Mouse (Mus musculus) liver, embryonic 11.5 days (tissue): ENCODE data around the gene Por. TPM values are rescaled to one million over a fixed set of nuclear protein-coding genes. Genes with fewer than 3 reads are reported as not detected.

Experiments used
- ATAC-seq: fragments of 200-750 bp; cut with Nextera tagmentation; replicated peaks from 2 replicates; pipeline ENCODE4 v1.8.0; 2017; ENCODE audit warnings: moderate number of reproducible peaks, mild to moderate bottlenecking, moderate TSS enrichment, moderate library complexity; ENCODE audit not compliant: low FRiP score
- DNase-seq: peaks from one replicate; pipeline ENCODE4 v3.0.0-alpha.2; 2017; ENCODE audit warnings: low spot score
- H3K27ac ChIP-seq: fragments of 300-500 bp; sonication (generic); 2 replicates; pipeline ENCODE4 v1.5.1; 2014; ENCODE audit warnings: mild to moderate bottlenecking, low read depth, low read length, control low read depth
- H3K27me3 ChIP-seq: fragments of 300-500 bp; sonication (generic); replicated peaks from 2 replicates; pipeline ENCODE4 v1.6.1; 2014; ENCODE audit warnings: low read length, mixed read lengths; ENCODE audit not compliant: control insufficient read depth, insufficient read depth
- H3K36me3 ChIP-seq: fragments of 300-500 bp; sonication (generic); 2 replicates; pipeline ENCODE4 v1.6.1; 2014; ENCODE audit warnings: mild to moderate bottlenecking, low read length, moderate library complexity, mixed read lengths; ENCODE audit not compliant: control insufficient read depth, insufficient read depth
- H3K4me1 ChIP-seq: fragments of 300-500 bp; sonication (generic); replicated peaks from 2 replicates; pipeline ENCODE4 v1.6.1; 2014; ENCODE audit warnings: low read length, mixed read lengths; ENCODE audit not compliant: control insufficient read depth, insufficient read depth
- H3K4me2 ChIP-seq: fragments of 300-500 bp; sonication (generic); 2 replicates; pipeline ENCODE4 v1.6.1; 2014; ENCODE audit warnings: mild to moderate bottlenecking, control low read depth, moderate library complexity
- H3K4me3 ChIP-seq: fragments of 300-500 bp; sonication (generic); 2 replicates; pipeline ENCODE4 v1.5.1; 2014; ENCODE audit warnings: low read depth, low read length, control low read depth
- H3K9ac ChIP-seq: fragments of 300-500 bp; sonication (generic); 2 replicates; pipeline ENCODE4 v1.6.1; 2014; ENCODE audit warnings: low read depth, low read length, control low read depth
- H3K9me3 ChIP-seq: fragments of 300-500 bp; sonication (generic); 2 replicates; pipeline ENCODE4 v1.6.1; 2016; ENCODE audit warnings: low read length, inconsistent platforms, mixed read lengths; ENCODE audit not compliant: control insufficient read depth
- WGBS: fragments of 180-500 bp; shearing (Covaris S2); extraction: QIAGEN DNeasy Blood & Tissue Kit; methylation state at CpG from one replicate; pipeline ENCODE4 v1.1.7; 2014; 5-methylcytosine and 5-hydroxymethylcytosine counted together
- polyA plus RNA-seq: library from polyadenylated mRNA; unstranded; fragments of >200 nt; fragmentation: Nextera tagmentation; extraction: Ambion mirVana; gene quantifications from 2 replicates; pipeline ENCODE4 v1.2.1, GENCODE M21; 2014

Gene Por
- polyA plus RNA-seq, 1 experiment from 2014 or later: 48.1 TPM

DNA sequence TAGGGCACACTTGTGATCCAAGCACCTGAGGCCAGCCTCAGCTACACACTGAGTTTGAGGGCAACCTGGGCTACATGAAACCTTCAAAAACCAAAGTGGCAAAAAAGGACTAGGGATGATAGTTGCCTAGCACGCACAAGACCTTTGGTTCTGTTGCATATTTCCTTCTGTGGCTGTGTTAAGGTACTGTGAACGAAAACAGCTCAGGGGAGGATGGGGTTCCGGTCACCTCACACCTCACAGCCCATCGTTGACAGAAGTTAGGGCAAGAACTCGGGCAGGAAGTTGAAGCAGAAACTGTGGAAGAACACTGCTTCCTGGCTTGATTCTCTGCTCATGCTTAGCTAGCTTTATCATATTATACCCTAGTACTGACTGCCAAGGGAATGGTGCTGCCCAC, 39.9 kb downstream of the Por start:
- Histone ChIP-seq H3K4me3 (no peak overlapping the region), H3K4me1 (peaks cover 49% of the 10 kb centered on the region)
- 88% methylated on average over 5 of the region's 5 CpGs for WGBS

GRCm38 (mm10) chr5:135710599-135711214, 40.9 kb downstream of the Por start:
- H3K4me2 ChIP-seq: no peak overlapping the region
- H3K36me3 ChIP-seq: peaks cover 15% of the 10 kb centered on the region
- H3K9me3 ChIP-seq: no peaks in the 10 kb centered on the region
- no peak overlapping the region for H3K9ac ChIP-seq
- ATAC-seq: no peak
- peaks cover 49% of the 10 kb centered on the region for H3K4me1 ChIP-seq
- H3K27ac ChIP-seq: no peak overlapping the region
- H3K27me3 ChIP-seq: no peaks in the 10 kb centered on the region
- 68% methylated on average over 7 of the region's 7 CpGs for WGBS
- H3K4me3 ChIP-seq: no peak overlapping the region
- DNase-seq: no peak

More for the DNA sequence above, 39.9 kb downstream of the Por start:
- Histone ChIP-seq H3K9ac (no peak overlapping the region), H3K27me3 (no peaks in the 10 kb centered on the region), H3K36me3 (peaks cover 15% of the 10 kb centered on the region), H3K27ac (no peak overlapping the region), H3K4me2 (no peak overlapping the region), H3K9me3 (no peaks in the 10 kb centered on the region)
- no peak for ATAC-seq
- DNase-seq: no peak

DNA sequence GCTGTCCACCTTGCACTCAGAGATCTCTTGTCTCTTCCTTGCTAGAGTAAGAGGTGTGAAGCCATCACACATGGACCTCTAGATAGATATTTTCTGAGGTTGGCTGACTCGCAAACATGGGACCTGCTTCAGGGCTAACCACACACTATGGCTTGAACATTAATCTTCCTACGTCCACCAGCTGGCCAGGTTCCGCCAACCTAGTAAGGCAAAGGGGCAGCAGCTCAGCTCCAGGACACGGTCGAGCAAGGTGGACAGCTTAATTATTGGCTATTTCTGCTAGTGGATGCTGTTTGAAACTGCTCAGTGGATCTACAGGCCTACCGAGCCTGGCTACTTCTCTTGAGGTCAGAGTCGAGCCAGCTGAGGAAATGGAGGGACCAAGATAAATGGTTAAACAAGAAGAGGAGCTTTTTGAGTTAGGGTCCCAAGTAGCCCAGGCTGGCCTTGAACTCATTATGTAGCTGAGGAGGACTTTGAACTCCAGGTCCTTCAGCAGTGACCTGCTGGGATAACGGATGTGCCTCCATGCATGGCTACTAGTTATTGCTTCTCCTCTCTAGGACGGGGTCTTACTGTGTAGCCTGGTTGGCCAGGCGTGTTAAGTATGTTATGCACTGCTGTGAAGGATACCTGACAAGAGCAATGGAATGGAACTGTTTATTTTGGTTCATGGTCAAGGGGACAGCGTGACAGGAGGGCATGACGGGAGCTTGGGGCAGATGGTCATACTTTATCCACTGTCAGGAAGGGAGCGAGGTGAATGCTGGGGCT, 41.9 kb downstream of the Por start:
- no peak for DNase-seq
- Histone ChIP-seq H3K4me3 (no peak overlapping the region), H3K4me1 (peaks cover 49% of the 10 kb centered on the region), H3K9me3 (no peaks in the 10 kb centered on the region), H3K36me3 (peaks cover 14% of the 10 kb centered on the region), H3K27ac (no peak overlapping the region), H3K4me2 (no peak overlapping the region), H3K27me3 (no peaks in the 10 kb centered on the region), H3K9ac (no peak overlapping the region)
- no peak for ATAC-seq
- 71% methylated on average over 13 of the region's 13 CpGs for WGBS

- H3K4me3 ChIP-seq: no peak overlapping the region
- 37% methylated on average over 4 of the region's 4 CpGs for WGBS
- H3K27ac ChIP-seq: peak overlapping the region; percentile 62; the same call in 1 of the 2 replicates
- H3K27me3 ChIP-seq: no peaks in the 10 kb centered on the region
- H3K4me2 ChIP-seq: peak overlapping the region; percentile 32; the same call in 1 of the 2 replicates
- peaks cover 46% of the 10 kb centered on the region for H3K4me1 ChIP-seq
- H3K9ac ChIP-seq: no peak overlapping the region
- ATAC-seq (0 out of 2 replicates have a peak, but pooled peaks have one; percentile 2), DNase-seq (no peak)
- H3K36me3 ChIP-seq: peaks cover 11% of the 10 kb centered on the region
- H3K9me3 ChIP-seq: no peaks in the 10 kb centered on the region
Measured at GRCm38 (mm10) chr5:135712803-135713202, 43.0 kb downstream of the Por start.

GRCm38 (mm10) chr5:135713441-135714218, 43.8 kb downstream of the Por start:
- H3K4me3 ChIP-seq: no peak overlapping the region
- no peak overlapping the region for H3K9ac ChIP-seq
- 38% methylated on average over 16 of the region's 16 CpGs for WGBS
- peaks cover 42% of the 10 kb centered on the region for H3K4me1 ChIP-seq
- H3K36me3 ChIP-seq: peaks cover 11% of the 10 kb centered on the region
- H3K27ac ChIP-seq: peak overlapping the region; percentile 62
- DNase-seq (peak; percentile 72), ATAC-seq (peak; percentile 81)
- peak overlapping the region; percentile 48 for H3K4me2 ChIP-seq
- no peaks in the 10 kb centered on the region for H3K27me3 ChIP-seq
- no peaks in the 10 kb centered on the region for H3K9me3 ChIP-seq

- no peak overlapping the region for H3K4me2 ChIP-seq
- no peak overlapping the region for H3K4me3 ChIP-seq
- no peaks in the 10 kb centered on the region for H3K27me3 ChIP-seq
- DNase-seq: no peak
- H3K4me1 ChIP-seq: peaks cover 37% of the 10 kb centered on the region
- H3K9ac ChIP-seq: no peak overlapping the region
- H3K27ac ChIP-seq: no peak overlapping the region
- H3K36me3 ChIP-seq: peaks cover 6% of the 10 kb centered on the region; the same call in 1 of the 2 replicates
- no peak for ATAC-seq
- no peaks in the 10 kb centered on the region for H3K9me3 ChIP-seq
- WGBS: 57% methylated on average over 10 of the region's 10 CpGs
Measured at GRCm38 (mm10) chr5:135715624-135716023, 45.8 kb downstream of the Por start.

DNA sequence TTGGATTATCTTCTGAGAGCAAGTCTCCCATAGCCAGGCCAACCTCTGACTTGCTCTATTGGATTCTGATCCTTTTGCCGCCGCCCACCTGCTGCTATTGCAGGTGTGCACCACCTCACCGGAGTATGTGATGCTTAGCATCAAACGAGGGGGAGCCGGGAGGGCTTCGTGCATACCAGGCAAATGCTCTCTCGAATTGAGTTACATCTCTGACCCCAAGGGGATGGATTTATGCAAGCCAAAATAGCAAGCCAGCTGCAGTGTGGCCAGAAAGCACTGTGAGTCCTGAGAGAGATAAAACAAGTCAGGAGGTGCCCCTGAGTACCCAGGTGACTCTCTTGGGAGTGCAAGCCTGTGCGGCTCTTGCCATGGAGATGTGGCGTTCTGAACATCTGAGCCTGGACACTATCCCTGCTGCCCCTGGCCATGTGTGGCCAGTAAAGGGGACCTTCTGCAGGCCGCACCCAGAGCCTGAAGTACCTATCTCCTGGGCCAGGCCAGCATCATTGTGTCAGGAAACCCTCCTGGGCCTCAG, 49.8 kb downstream of the Por start:
- H3K27me3 ChIP-seq: no peaks in the 10 kb centered on the region
- no peak overlapping the region for H3K9ac ChIP-seq
- no peak overlapping the region for H3K4me3 ChIP-seq
- H3K9me3 ChIP-seq: no peaks in the 10 kb centered on the region
- 86% methylated on average over 10 of the region's 10 CpGs for WGBS
- ATAC-seq (no peak), DNase-seq (no peak)
- no peak overlapping the region for H3K4me2 ChIP-seq
- H3K27ac ChIP-seq: no peak overlapping the region
- H3K36me3 ChIP-seq: peaks cover 6% of the 10 kb centered on the region; the same call in 1 of the 2 replicates
- peaks cover 2% of the 10 kb centered on the region for H3K4me1 ChIP-seq

DNA sequence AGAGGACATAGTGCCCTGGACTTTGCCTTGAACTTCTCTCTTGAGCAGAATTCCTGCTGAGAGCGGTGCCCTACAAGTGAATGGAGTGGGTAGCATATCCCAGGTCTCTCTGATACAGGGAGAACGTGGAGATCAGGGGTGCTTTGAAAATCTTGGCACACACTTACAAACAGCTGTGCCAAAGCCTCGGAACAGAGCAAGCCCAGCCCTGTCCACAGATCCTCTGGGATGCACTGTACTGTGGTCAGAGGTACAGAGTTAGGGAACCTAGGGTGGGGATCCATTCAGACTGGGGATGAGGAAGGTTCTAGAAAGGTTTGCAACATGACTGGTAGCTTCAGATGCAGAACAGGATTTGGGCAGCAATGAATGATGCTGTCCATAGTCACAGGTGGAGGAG, 50.3 kb downstream of the Por start:
- Histone ChIP-seq H3K4me1 (peaks cover 7% of the 10 kb centered on the region), H3K27me3 (no peaks in the 10 kb centered on the region), H3K36me3 (peaks cover 6% of the 10 kb centered on the region; the same call in 1 of the 2 replicates), H3K4me2 (no peak overlapping the region), H3K4me3 (no peak overlapping the region), H3K9ac (no peak overlapping the region), H3K27ac (no peak overlapping the region), H3K9me3 (no peaks in the 10 kb centered on the region)
- DNase-seq: no peak
- 87% methylated on average over 3 of the region's 3 CpGs for WGBS
- no peak for ATAC-seq
